Mouse (Mus musculus): Measurements from ENCODE around the gene Pak1. TPM values are rescaled to one million over a fixed set of nuclear protein-coding genes. Genes with fewer than 3 reads are reported as not detected.
A peak's percentile ranks its signal among the peaks of the same experiment; 100 is the strongest.

Gene Pak1
- polyA plus RNA-seq, 1 experiment from 2014 or later, result 8.1 TPM

- no peak for ATAC-seq
- Histone ChIP-seq H3K27ac (ENCODE audit: low read depth) (no peak overlapping the region), H3K4me1 (ENCODE audit: insufficient read depth) (no peaks in the 10 kb centered on the region), H3K36me3 (replicated peaks; ENCODE audit: insufficient read depth, low read length) (no peaks in the 10 kb centered on the region), H3K4me3 (ENCODE audit: low read depth, low read length) (no peak overlapping the region), H3K9ac (replicated peaks) (no peak overlapping the region), H3K27me3 (ENCODE audit: insufficient read depth, low read length) (no peaks in the 10 kb centered on the region), H3K4me2 (ENCODE audit: low read depth, low read length) (no peak overlapping the region), H3K9me3 (ENCODE audit: low read length) (no peaks in the 10 kb centered on the region)
- 63% methylated on average over 5 of the region's 5 CpGs for WGBS (ENCODE audit: insufficient replicate concordance)
- DNase-seq, result no peak
- no peak for TF ChIP-seq CTCF (IDR thresholded peaks at IDR 0.05; ENCODE audit: low read depth)
Observed at GRCm38 (mm10) chr7:97809307-97809706, 21.0 kb downstream of the Pak1 start.

GRCm38 (mm10) chr7:97821875-97822274 is 33.5 kb downstream of the Pak1 start:
- no peak for ATAC-seq
- DNase-seq, result no peak
- no peaks in the 10 kb centered on the region for H3K27me3 ChIP-seq (ENCODE audit: insufficient read depth, low read length)
- TF ChIP-seq CTCF (IDR thresholded peaks at IDR 0.05; ENCODE audit: low read depth) (no peak), EP300 (IDR thresholded peaks at IDR 0.05; ENCODE audit: low read depth) (no peak)
- no peak overlapping the region for H3K27ac ChIP-seq (ENCODE audit: low read depth)
- no peaks in the 10 kb centered on the region for H3K36me3 ChIP-seq (replicated peaks; ENCODE audit: insufficient read depth, low read length)
- 52% methylated on average over 2 of the region's 2 CpGs for WGBS (ENCODE audit: insufficient replicate concordance)
- no peak overlapping the region for H3K9ac ChIP-seq (replicated peaks)
- H3K9me3 ChIP-seq (ENCODE audit: low read length), result no peaks in the 10 kb centered on the region
- no peak overlapping the region for H3K4me2 ChIP-seq (ENCODE audit: low read depth, low read length)
- no peaks in the 10 kb centered on the region for H3K4me1 ChIP-seq (ENCODE audit: insufficient read depth)
- H3K4me3 ChIP-seq (ENCODE audit: low read depth, low read length), result no peak overlapping the region

GRCm38 (mm10) chr7:97829091-97829490 is 40.8 kb downstream of the Pak1 start:
- no peak for DNase-seq
- Histone ChIP-seq H3K27ac (ENCODE audit: low read depth) (no peak overlapping the region), H3K9ac (replicated peaks) (no peak overlapping the region), H3K4me1 (ENCODE audit: insufficient read depth) (peaks cover 5% of the 10 kb centered on the region), H3K27me3 (ENCODE audit: insufficient read depth, low read length) (no peaks in the 10 kb centered on the region), H3K4me3 (ENCODE audit: low read depth, low read length) (no peak overlapping the region), H3K4me2 (ENCODE audit: low read depth, low read length) (no peak overlapping the region), H3K9me3 (ENCODE audit: low read length) (no peaks in the 10 kb centered on the region), H3K36me3 (replicated peaks; ENCODE audit: insufficient read depth, low read length) (no peaks in the 10 kb centered on the region)
- 68% methylated on average over 2 of the region's 2 CpGs for WGBS (ENCODE audit: insufficient replicate concordance)
- ATAC-seq, result no peak
- TF ChIP-seq CTCF (IDR thresholded peaks at IDR 0.05; ENCODE audit: low read depth), result no peak
- TF ChIP-seq EP300 (IDR thresholded peaks at IDR 0.05; ENCODE audit: low read depth), result no peak

- WGBS (ENCODE audit: insufficient replicate concordance), result 48% methylated on average over 3 of the region's 3 CpGs
- H3K4me2 ChIP-seq (ENCODE audit: low read depth, low read length), result peak overlapping the region; percentile 34
- peaks cover 5% of the 10 kb centered on the region for H3K4me1 ChIP-seq (ENCODE audit: insufficient read depth)
- no peak overlapping the region for H3K9ac ChIP-seq (replicated peaks)
- no peak overlapping the region for H3K4me3 ChIP-seq (ENCODE audit: low read depth, low read length)
- H3K9me3 ChIP-seq (ENCODE audit: low read length), result no peaks in the 10 kb centered on the region
- ATAC-seq (no peak), DNase-seq (no peak)
- H3K27me3 ChIP-seq (ENCODE audit: insufficient read depth, low read length), result no peaks in the 10 kb centered on the region
- no peaks in the 10 kb centered on the region for H3K36me3 ChIP-seq (replicated peaks; ENCODE audit: insufficient read depth, low read length)
- TF ChIP-seq CTCF (IDR thresholded peaks at IDR 0.05; ENCODE audit: low read depth) (no peak), EP300 (IDR thresholded peaks at IDR 0.05; ENCODE audit: low read depth) (no peak)
- no peak overlapping the region for H3K27ac ChIP-seq (ENCODE audit: low read depth)
Observed at GRCm38 (mm10) chr7:97830739-97831138, 42.4 kb downstream of the Pak1 start.

- Histone ChIP-seq H3K9ac (replicated peaks) (no peak overlapping the region), H3K4me3 (ENCODE audit: low read depth, low read length) (no peak overlapping the region), H3K4me2 (ENCODE audit: low read depth, low read length) (no peak overlapping the region), H3K27me3 (ENCODE audit: insufficient read depth, low read length) (no peaks in the 10 kb centered on the region), H3K9me3 (ENCODE audit: low read length) (no peaks in the 10 kb centered on the region), H3K27ac (ENCODE audit: low read depth) (no peak overlapping the region), H3K4me1 (ENCODE audit: insufficient read depth) (peaks cover 5% of the 10 kb centered on the region), H3K36me3 (replicated peaks; ENCODE audit: insufficient read depth, low read length) (no peaks in the 10 kb centered on the region)
- ATAC-seq, result peak; percentile 61
- no peak for DNase-seq
- WGBS (ENCODE audit: insufficient replicate concordance), result 65% methylated on average over 2 of the region's 2 CpGs
- TF ChIP-seq CTCF (IDR thresholded peaks at IDR 0.05; ENCODE audit: low read depth) (no peak), EP300 (IDR thresholded peaks at IDR 0.05; ENCODE audit: low read depth) (no peak)
Observed at GRCm38 (mm10) chr7:97832987-97833386, 44.6 kb downstream of the Pak1 start.

GRCm38 (mm10) chr7:97838574-97838973 is 50.2 kb downstream of the Pak1 start:
- H3K4me1 ChIP-seq (ENCODE audit: insufficient read depth), result peaks cover 12% of the 10 kb centered on the region
- TF ChIP-seq EP300 (IDR thresholded peaks at IDR 0.05; ENCODE audit: low read depth), result no peak
- no peak for TF ChIP-seq CTCF (IDR thresholded peaks at IDR 0.05; ENCODE audit: low read depth)
- no peaks in the 10 kb centered on the region for H3K36me3 ChIP-seq (replicated peaks; ENCODE audit: insufficient read depth, low read length)
- no peak overlapping the region for H3K9ac ChIP-seq (replicated peaks)
- no peak for DNase-seq
- no peak overlapping the region for H3K4me3 ChIP-seq (ENCODE audit: low read depth, low read length)
- H3K9me3 ChIP-seq (ENCODE audit: low read length), result no peaks in the 10 kb centered on the region
- H3K27ac ChIP-seq (ENCODE audit: low read depth), result no peak overlapping the region
- no peak overlapping the region for H3K4me2 ChIP-seq (ENCODE audit: low read depth, low read length)
- ATAC-seq, result no peak
- no peaks in the 10 kb centered on the region for H3K27me3 ChIP-seq (ENCODE audit: insufficient read depth, low read length)

- Histone ChIP-seq H3K36me3 (replicated peaks; ENCODE audit: insufficient read depth, low read length) (no peaks in the 10 kb centered on the region), H3K27ac (ENCODE audit: low read depth) (no peak overlapping the region), H3K4me2 (ENCODE audit: low read depth, low read length) (no peak overlapping the region), H3K9ac (replicated peaks) (no peak overlapping the region), H3K4me3 (ENCODE audit: low read depth, low read length) (no peak overlapping the region), H3K9me3 (ENCODE audit: low read length) (no peaks in the 10 kb centered on the region), H3K27me3 (ENCODE audit: insufficient read depth, low read length) (no peaks in the 10 kb centered on the region), H3K4me1 (ENCODE audit: insufficient read depth) (peaks cover 23% of the 10 kb centered on the region)
- no peak for DNase-seq
- 60% methylated on average over 5 of the region's 5 CpGs for WGBS (ENCODE audit: insufficient replicate concordance)
- TF ChIP-seq CTCF (IDR thresholded peaks at IDR 0.05; ENCODE audit: low read depth), result no peak
- no peak for TF ChIP-seq EP300 (IDR thresholded peaks at IDR 0.05; ENCODE audit: low read depth)
- no peak for ATAC-seq
Observed at GRCm38 (mm10) chr7:97841311-97841710, 53.0 kb downstream of the Pak1 start.
